Mouse (Mus musculus) midbrain, embryonic 15.5 days (tissue): ENCODE measurements at regions not wholly inside any gene's neighbourhood (a gene's known extent, or its start where the extent isn't known, plus 50 kb on each side); places are given as distances from the start of the nearest gene placed in this dataset.

Source experiments
- ATAC-seq: fragments of 200-750 bp; cut with Nextera tagmentation; replicated peaks from 2 replicates; pipeline ENCODE4 v1.8.0; 2017; ENCODE audit warnings: moderate TSS enrichment
- H3K27ac ChIP-seq: fragments of 300-500 bp; sonication (generic); 2 replicates; pipeline ENCODE4 v1.5.1; 2015; ENCODE audit warnings: mild to moderate bottlenecking, inconsistent platforms
- H3K27me3 ChIP-seq: fragments of 300-500 bp; sonication (generic); replicated peaks from 2 replicates; pipeline ENCODE4 v1.6.1; 2015; ENCODE audit warnings: inconsistent platforms
- H3K36me3 ChIP-seq: fragments of 300-500 bp; sonication (generic); replicated peaks from 2 replicates; pipeline ENCODE4 v1.6.1; 2015; ENCODE audit warnings: inconsistent platforms
- H3K4me1 ChIP-seq: fragments of 300-500 bp; sonication (generic); 2 replicates; pipeline ENCODE4 v1.6.1; 2015; ENCODE audit warnings: inconsistent platforms
- H3K4me2 ChIP-seq: fragments of 300-500 bp; sonication (generic); 2 replicates; pipeline ENCODE4 v1.6.1; 2015; ENCODE audit warnings: inconsistent platforms, mild to moderate bottlenecking, moderate library complexity
- H3K4me3 ChIP-seq: fragments of 300-500 bp; sonication (generic); 2 replicates; pipeline ENCODE4 v1.5.1; 2015; ENCODE audit warnings: mild to moderate bottlenecking, inconsistent platforms
- H3K9ac ChIP-seq: fragments of 300-500 bp; sonication (generic); 2 replicates; pipeline ENCODE4 v1.6.1; 2015; ENCODE audit warnings: mild to moderate bottlenecking, inconsistent platforms
- H3K9me3 ChIP-seq: fragments of 300-500 bp; sonication (generic); 2 replicates; pipeline ENCODE4 v1.6.1; 2016; ENCODE audit warnings: inconsistent platforms
- WGBS: fragments of 180-500 bp; shearing (Covaris S2); methylation state at CpG from one replicate; pipeline ENCODE4 v1.1.7; 2015; ENCODE audit warnings: mixed read lengths; 5-methylcytosine and 5-hydroxymethylcytosine counted together

DNA sequence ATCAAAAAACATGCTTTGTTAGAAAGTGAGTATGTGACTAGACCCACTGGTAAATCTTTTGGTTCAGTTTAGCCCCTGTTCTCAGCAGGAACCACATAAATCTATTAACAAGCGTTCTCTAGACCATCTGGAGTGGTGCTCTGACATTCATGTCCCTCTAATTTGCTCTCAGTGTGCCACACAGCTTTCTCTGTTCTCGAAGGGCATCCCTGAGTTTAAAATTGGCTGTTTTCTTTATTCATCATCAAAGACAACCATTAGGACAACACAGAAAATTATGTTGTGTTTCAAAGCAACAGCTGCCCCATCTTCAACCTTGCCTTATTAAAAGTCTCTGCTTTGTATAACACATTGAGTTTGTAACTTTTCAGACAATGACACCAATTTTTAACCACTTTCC lies 1124.1 kb downstream of the Stim2 start:
- no peaks in the 10 kb centered on the region for H3K4me1 ChIP-seq
- no peaks in the 10 kb centered on the region for H3K36me3 ChIP-seq
- H3K4me3 ChIP-seq, result no peak overlapping the region
- 57% methylated on average over 2 of the region's 2 CpGs for WGBS
- no peak overlapping the region for H3K27ac ChIP-seq
- no peak for ATAC-seq
- H3K9ac ChIP-seq, result no peak overlapping the region
- no peak overlapping the region for H3K4me2 ChIP-seq
- H3K27me3 ChIP-seq, result no peaks in the 10 kb centered on the region
- H3K9me3 ChIP-seq, result no peaks in the 10 kb centered on the region

DNA sequence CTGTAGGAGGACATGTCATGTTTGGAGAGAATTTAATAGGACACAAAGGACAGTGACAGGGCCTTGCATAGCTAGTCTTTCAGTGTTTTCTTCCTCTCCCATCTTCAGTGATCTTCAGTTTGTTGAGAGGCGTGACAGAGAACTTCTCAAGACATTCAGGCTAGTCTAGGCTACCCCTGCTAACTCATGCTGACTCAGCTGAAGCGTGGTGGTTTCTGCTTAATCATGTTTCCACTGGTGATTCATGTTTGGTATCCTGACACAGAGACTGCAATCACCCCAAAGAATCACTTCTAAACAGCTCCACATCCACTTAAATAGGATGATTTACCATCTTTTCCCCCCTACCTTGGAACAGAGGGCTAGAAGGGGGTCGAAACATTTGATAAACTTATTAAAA lies 1136.0 kb downstream of the Stim2 start:
- H3K27me3 ChIP-seq, result no peaks in the 10 kb centered on the region
- H3K4me1 ChIP-seq, result no peaks in the 10 kb centered on the region
- H3K27ac ChIP-seq, result no peak overlapping the region
- H3K4me2 ChIP-seq, result no peak overlapping the region
- no peak for ATAC-seq
- H3K9ac ChIP-seq, result no peak overlapping the region
- no peaks in the 10 kb centered on the region for H3K9me3 ChIP-seq
- 86% methylated on average over 3 of the region's 3 CpGs for whole genome bisulfite sequencing
- no peaks in the 10 kb centered on the region for H3K36me3 ChIP-seq
- H3K4me3 ChIP-seq, result no peak overlapping the region

DNA sequence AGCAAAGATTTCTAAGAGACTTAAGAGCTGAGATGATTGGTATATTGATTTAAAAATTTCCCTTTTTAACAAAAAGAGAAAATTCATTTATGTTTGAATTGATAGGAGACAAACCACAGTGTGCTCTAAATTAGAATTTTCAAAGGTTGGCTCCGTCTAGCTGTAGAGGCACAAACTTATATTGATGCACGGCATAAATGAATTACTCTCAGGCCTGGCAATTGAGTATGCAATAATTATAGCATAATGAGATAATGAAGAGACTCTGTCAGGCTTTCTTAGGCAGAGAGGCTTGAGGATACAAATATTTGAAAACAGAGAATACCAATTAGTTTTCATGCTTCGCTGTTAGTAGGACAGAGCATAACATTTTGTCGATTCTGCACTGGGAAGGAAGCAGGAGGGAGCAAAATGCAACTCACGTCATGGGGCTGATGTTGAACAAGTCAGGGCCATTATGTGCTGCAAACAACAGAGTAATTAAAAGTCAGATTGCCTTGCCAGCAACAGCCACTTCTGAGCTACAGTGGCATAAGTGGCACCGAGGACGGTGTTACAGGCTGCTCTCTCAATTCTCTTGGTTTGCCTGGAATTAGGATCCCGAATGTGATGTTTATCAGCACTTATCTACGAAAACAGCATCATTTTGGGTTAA lies 1137.1 kb downstream of the Stim2 start:
- WGBS, result 51% methylated on average over 9 of the region's 9 CpGs
- H3K27ac ChIP-seq, result no peak overlapping the region
- no peak overlapping the region for H3K4me2 ChIP-seq

DNA sequence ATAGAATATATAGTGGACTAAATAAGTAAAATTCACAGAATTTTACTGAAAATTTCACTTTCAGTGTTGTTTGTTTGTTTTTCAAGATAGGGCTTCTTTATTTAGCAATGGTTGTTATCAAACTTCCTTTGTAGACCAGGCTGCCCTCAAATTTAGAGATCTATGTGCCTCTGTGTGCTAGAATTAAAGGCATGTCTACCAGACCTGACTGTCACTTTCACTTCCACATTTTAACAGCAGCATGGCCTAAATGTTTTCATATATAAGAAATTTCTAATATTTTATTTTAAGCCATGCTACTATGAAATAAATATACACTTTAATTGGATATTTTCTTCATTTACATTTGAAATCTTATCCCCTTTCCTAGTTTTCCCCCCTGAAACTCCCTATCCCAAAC lies 1140.5 kb downstream of the Stim2 start:
- Histone ChIP-seq H3K4me1 (no peaks in the 10 kb centered on the region), H3K4me3 (no peak overlapping the region), H3K36me3 (no peaks in the 10 kb centered on the region), H3K9ac (no peak overlapping the region), H3K27ac (no peak overlapping the region), H3K4me2 (no peak overlapping the region), H3K9me3 (no peaks in the 10 kb centered on the region), H3K27me3 (no peaks in the 10 kb centered on the region)
- ATAC-seq, result no peak

More for the DNA sequence above, 1137.1 kb downstream of the Stim2 start:
- H3K36me3 ChIP-seq, result no peaks in the 10 kb centered on the region
- no peaks in the 10 kb centered on the region for H3K27me3 ChIP-seq
- ATAC-seq, result peak; percentile 70
- no peaks in the 10 kb centered on the region for H3K9me3 ChIP-seq
- no peak overlapping the region for H3K9ac ChIP-seq
- H3K4me3 ChIP-seq, result no peak overlapping the region
- H3K4me1 ChIP-seq, result no peaks in the 10 kb centered on the region

DNA sequence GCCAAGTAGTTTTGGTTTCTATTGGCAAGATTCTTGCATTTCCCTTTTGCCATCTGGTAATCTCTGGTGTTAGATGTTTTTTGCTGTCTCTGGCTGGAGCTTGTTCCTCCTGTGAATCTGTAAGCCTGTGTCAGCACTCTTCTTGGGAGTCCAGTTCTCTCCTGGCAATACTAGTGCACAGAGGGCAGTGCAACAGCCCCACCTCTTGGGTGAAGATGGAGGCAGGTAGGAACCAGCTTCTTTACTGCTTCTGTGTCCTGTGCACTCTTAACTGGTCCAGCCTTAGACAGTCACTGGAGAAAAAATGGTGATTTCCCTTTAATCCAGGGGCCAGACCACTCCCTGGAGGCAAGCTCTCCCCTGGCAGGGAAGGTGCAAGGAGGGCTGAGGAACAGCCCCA lies 1149.1 kb downstream of the Stim2 start:
- H3K36me3 ChIP-seq, result no peaks in the 10 kb centered on the region
- no peak overlapping the region for H3K4me3 ChIP-seq
- H3K9ac ChIP-seq, result no peak overlapping the region
- no peak overlapping the region for H3K27ac ChIP-seq
- H3K9me3 ChIP-seq, result no peaks in the 10 kb centered on the region
- no peak for ATAC-seq
- H3K4me1 ChIP-seq, result no peaks in the 10 kb centered on the region
- H3K27me3 ChIP-seq, result no peaks in the 10 kb centered on the region
- no peak overlapping the region for H3K4me2 ChIP-seq

DNA sequence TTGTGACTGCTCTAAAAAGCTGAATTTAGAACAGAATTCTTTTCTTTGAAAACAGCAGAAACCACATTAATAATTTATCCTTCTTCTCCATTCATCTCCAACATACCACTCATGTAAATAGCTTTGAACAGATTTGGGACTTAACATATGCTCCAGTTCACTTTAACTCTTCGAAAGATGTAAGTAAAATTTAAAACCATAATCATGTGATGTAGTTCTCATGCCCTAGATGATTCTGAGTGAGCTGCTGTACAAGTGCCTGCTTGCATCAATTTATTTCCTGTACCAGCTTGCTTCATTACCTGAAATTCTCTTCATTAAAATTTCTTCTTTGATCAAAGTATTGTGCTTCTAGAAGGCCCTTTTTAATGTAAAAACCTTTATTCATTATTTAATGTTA lies 1176.5 kb downstream of the Stim2 start:
- WGBS, result 68% methylated on average over 1 of the region's 1 CpGs
- no peaks in the 10 kb centered on the region for H3K36me3 ChIP-seq
- no peak overlapping the region for H3K9ac ChIP-seq
- H3K4me2 ChIP-seq, result no peak overlapping the region
- H3K27me3 ChIP-seq, result no peaks in the 10 kb centered on the region
- H3K9me3 ChIP-seq, result no peaks in the 10 kb centered on the region
- H3K27ac ChIP-seq, result no peak overlapping the region
- H3K4me3 ChIP-seq, result no peak overlapping the region
- peak; percentile 83 for ATAC-seq
- no peaks in the 10 kb centered on the region for H3K4me1 ChIP-seq
